Mouse (Mus musculus) G1E (cell line): Measurements from ENCODE around the gene Mok.

Experiments
- CTCF ChIP-seq: IDR thresholded peaks from 2 replicates; pipeline ENCODE4 v1.5.1; 2012; ENCODE audit warnings: low read depth, low read length, inconsistent platforms, mixed read lengths
- GATA1 ChIP-seq: IDR thresholded peaks from 2 replicates; pipeline ENCODE4 v1.6.1; 2012; ENCODE audit warnings: borderline replicate concordance, low read length, inconsistent platforms, mixed read lengths
- POLR2AphosphoS5 ChIP-seq: IDR thresholded peaks from 2 replicates; pipeline ENCODE4 v1.6.1; 2012; ENCODE audit warnings: low read depth, low read length, inconsistent platforms; ENCODE audit not compliant: insufficient replicate concordance

DNA sequence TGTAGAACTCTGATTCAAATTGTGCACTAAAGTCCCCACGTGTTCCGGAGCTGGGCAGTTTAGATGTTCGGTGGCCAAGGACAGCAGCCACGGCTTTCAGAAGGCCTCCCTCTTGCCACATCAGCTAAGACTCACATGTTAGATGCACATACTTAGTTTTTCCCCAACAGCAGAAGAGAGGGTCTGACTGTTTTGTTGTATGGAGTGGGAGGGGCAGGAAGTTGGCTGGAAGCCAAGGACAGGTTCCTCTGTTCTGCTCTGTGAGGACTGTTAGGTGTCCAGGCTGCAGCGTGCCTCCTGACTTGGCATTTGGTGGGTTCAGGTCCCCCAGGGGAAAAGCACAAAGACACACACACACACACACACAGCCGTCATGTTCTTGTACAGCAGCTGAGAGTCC is 45.7 kb downstream of the Mok start:
- TF ChIP-seq CTCF = no peak
- TF ChIP-seq POLR2AphosphoS5 = no peak
- no peak for TF ChIP-seq GATA1
